Mouse (Mus musculus) naive thymus-derived CD4-positive, alpha-beta T cell, adult 2 months (primary cell): ENCODE measurements around the gene Slc6a1.
A peak's percentile ranks its signal among the peaks of the same experiment; 100 is the strongest.

ENCODE experiments used
- DNase-seq: peaks from one replicate; pipeline ENCODE4 v3.0.0-alpha.2; 2011; ENCODE audit warnings: low read depth

The Slc6a1 gene

GRCm38 (mm10) chr6:114282469-114283277 lies at the start of gene Slc6a1:
Gene Slc6a1 (plus strand): TSS chr6:114282635.
- DNase-seq: no peak

- no peak for DNase-seq
Observed at GRCm38 (mm10) chr6:114238892-114239644, 43.4 kb upstream of the Slc6a1 start.

- DNase-seq: no peak
Observed at GRCm38 (mm10) chr6:114245665-114246064, 36.8 kb upstream of the Slc6a1 start.

GRCm38 (mm10) chr6:114250311-114250710 lies 32.1 kb upstream of the Slc6a1 start:
- peak; percentile 55 for DNase-seq

GRCm38 (mm10) chr6:114254927-114255326 lies 27.5 kb upstream of the Slc6a1 start:
- no peak for DNase-seq

GRCm38 (mm10) chr6:114257762-114258361 lies 24.6 kb upstream of the Slc6a1 start:
- no peak for DNase-seq

- no peak for DNase-seq
Observed at GRCm38 (mm10) chr6:114258661-114259193, 23.7 kb upstream of the Slc6a1 start.

GRCm38 (mm10) chr6:114261609-114262008 lies 20.8 kb upstream of the Slc6a1 start:
- no peak for DNase-seq

GRCm38 (mm10) chr6:114264010-114264409 lies 18.4 kb upstream of the Slc6a1 start:
- DNase-seq: no peak

GRCm38 (mm10) chr6:114264426-114264825 lies 18.0 kb upstream of the Slc6a1 start:
- no peak for DNase-seq

GRCm38 (mm10) chr6:114266273-114266672 lies 16.2 kb upstream of the Slc6a1 start:
- no peak for DNase-seq

- no peak for DNase-seq
Observed at GRCm38 (mm10) chr6:114267979-114268378, 14.5 kb upstream of the Slc6a1 start.

GRCm38 (mm10) chr6:114269589-114269988 lies 12.8 kb upstream of the Slc6a1 start:
- DNase-seq: no peak

- no peak for DNase-seq
Observed at GRCm38 (mm10) chr6:114270799-114271198, 11.6 kb upstream of the Slc6a1 start.

- DNase-seq: no peak
Observed at GRCm38 (mm10) chr6:114272279-114272678, 10.2 kb upstream of the Slc6a1 start.

GRCm38 (mm10) chr6:114273997-114274728 lies 8.3 kb upstream of the Slc6a1 start:
- DNase-seq: no peak

- no peak for DNase-seq
Observed at GRCm38 (mm10) chr6:114275800-114276199, 6.6 kb upstream of the Slc6a1 start.

GRCm38 (mm10) chr6:114283278-114283770 lies 889 bp downstream of the Slc6a1 start:
- DNase-seq: no peak

- no peak for DNase-seq
Observed at GRCm38 (mm10) chr6:114283927-114284703, 1.7 kb downstream of the Slc6a1 start.

GRCm38 (mm10) chr6:114285424-114285823 lies 3.0 kb downstream of the Slc6a1 start:
- no peak for DNase-seq

- no peak for DNase-seq
Observed at GRCm38 (mm10) chr6:114289106-114289505, 6.7 kb downstream of the Slc6a1 start.
